Mouse (Mus musculus) c-Kit-negative CD71-positive TER-119-positive erythroid progenitor cells, embryonic 14.5 days (primary cell): ENCODE measurements at regions not wholly inside any gene's neighbourhood (a gene's known extent, or its start where the extent isn't known, plus 50 kb on each side); places are given as distances from the start of the nearest gene placed in this dataset.
"Not testable (repeated sequence)": the region's sequence is repeated elsewhere in the genome, so short reads cannot be mapped to it uniquely, and the experiment has no call there.

Source experiments
- DNase-seq: peaks from one replicate; pipeline ENCODE4 v3.0.0-alpha.2; 2013; ENCODE audit warnings: low read depth, low spot score

GRCm38 (mm10) chr1:157622156-157622555, 115.6 kb downstream of the Sec16b start:
- not testable (repeated sequence) for DNase-seq

GRCm38 (mm10) chr1:157632586-157632985, 126.1 kb downstream of the Sec16b start:
- no peak for DNase-seq

GRCm38 (mm10) chr1:157633470-157633869, 126.9 kb downstream of the Sec16b start:
- DNase-seq = no peak

GRCm38 (mm10) chr1:157635776-157636175, 129.2 kb downstream of the Sec16b start:
- no peak for DNase-seq

- no peak for DNase-seq
Measured at GRCm38 (mm10) chr1:157643524-157643923, 137.0 kb downstream of the Sec16b start.

- DNase-seq = no peak
Measured at GRCm38 (mm10) chr1:157645682-157646421, 139.3 kb downstream of the Sec16b start.

- no peak for DNase-seq
Measured at GRCm38 (mm10) chr1:157655446-157655845, 148.9 kb downstream of the Sec16b start.

GRCm38 (mm10) chr1:157669626-157670025, 163.1 kb downstream of the Sec16b start:
- no peak for DNase-seq

GRCm38 (mm10) chr1:157684356-157684755, 177.8 kb downstream of the Sec16b start:
- DNase-seq = no peak

- DNase-seq = peak; percentile 59
Measured at GRCm38 (mm10) chr1:157695198-157695597, 188.7 kb downstream of the Sec16b start.

- no peak for DNase-seq
Measured at GRCm38 (mm10) chr1:157703639-157704038, 197.1 kb downstream of the Sec16b start.

- no peak for DNase-seq
Measured at GRCm38 (mm10) chr1:157705364-157705763, 198.8 kb downstream of the Sec16b start.

- DNase-seq = no peak
Measured at GRCm38 (mm10) chr1:157707256-157707655, 200.7 kb downstream of the Sec16b start.

GRCm38 (mm10) chr1:157709117-157709516, 202.6 kb downstream of the Sec16b start:
- no peak for DNase-seq

GRCm38 (mm10) chr1:157710870-157711269, 204.3 kb downstream of the Sec16b start:
- DNase-seq = no peak

GRCm38 (mm10) chr1:157712519-157712918, 206.0 kb downstream of the Sec16b start:
- DNase-seq = no peak

- DNase-seq = no peak
Measured at GRCm38 (mm10) chr1:157713851-157714250, 207.3 kb downstream of the Sec16b start.

GRCm38 (mm10) chr1:157715632-157716031, 209.1 kb downstream of the Sec16b start:
- no peak for DNase-seq

GRCm38 (mm10) chr1:157717131-157717530, 210.6 kb downstream of the Sec16b start:
- DNase-seq = no peak

GRCm38 (mm10) chr1:157721946-157722345, 215.4 kb downstream of the Sec16b start:
- DNase-seq = no peak

GRCm38 (mm10) chr1:157731124-157731523, 224.6 kb downstream of the Sec16b start:
- no peak for DNase-seq

- DNase-seq = no peak
Measured at GRCm38 (mm10) chr1:157740725-157741665, 234.5 kb downstream of the Sec16b start.

GRCm38 (mm10) chr1:157745611-157746010, 239.1 kb downstream of the Sec16b start:
- DNase-seq = no peak
